Mouse (Mus musculus) heart, postnatal 0 days (tissue): ENCODE results near the gene Gpatch4.

ENCODE experiments used
- CTCF ChIP-seq: IDR thresholded peaks from 2 replicates; pipeline ENCODE4 v1.5.1; 2016; ENCODE audit warnings: antibody characterized with exemption, control low read depth, low read depth
- EP300 ChIP-seq: IDR thresholded peaks from 2 replicates; pipeline ENCODE4 v1.6.1; 2016; ENCODE audit warnings: antibody characterized with exemption, low read depth

DNA sequence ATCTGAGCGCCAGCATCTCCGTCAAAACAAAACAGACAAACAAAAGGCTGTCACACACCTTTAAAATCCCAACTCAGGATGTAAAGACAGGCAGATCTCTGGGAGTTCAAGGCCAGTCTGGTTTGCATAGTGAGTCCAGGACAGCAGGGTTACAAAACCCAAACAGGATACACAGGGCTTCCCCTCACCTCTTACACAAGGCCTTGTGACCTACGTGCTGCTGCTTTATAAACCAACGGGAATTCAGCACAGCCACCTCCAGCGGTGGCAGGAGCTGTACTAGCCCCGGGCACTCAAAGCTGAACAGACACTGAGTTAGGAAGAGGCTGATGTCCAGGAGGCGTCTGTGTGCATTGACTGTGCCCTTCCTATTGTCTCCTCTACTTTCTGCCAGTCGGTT lies 34.5 kb downstream of the Gpatch4 start:
- no peak for TF ChIP-seq CTCF
- no peak for TF ChIP-seq EP300
